Mouse (Mus musculus) cerebellum, adult 11 months (tissue): Measurements from ENCODE around the gene Olfr1211.

ENCODE experiments used
- DNase-seq: peaks from one replicate; pipeline ENCODE4 v3.0.0; 2022

Gene Olfr1211

DNA sequence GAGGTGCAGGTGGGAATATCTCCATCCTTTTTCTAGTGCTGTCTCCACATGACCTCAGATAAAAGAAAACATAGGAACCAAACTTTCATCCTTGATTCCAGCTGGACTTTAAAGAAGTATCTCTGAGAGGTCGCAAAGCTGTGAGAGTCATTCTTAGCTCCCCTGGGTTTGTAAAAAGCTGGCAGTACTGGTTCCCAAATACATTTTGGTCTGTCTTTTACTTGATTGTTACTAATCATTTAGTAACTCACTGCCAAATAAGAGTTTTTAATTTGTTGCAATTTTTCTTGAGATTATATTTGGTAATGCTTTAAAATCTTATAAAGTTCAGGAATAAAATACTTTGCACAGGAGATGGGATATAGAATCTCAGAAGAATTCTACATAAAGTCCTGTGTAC lies at the start of gene Olfr1211:
Olfr1211 (minus strand) TSS at position 101 of the 400 bp plus-strand sequence.
- no peak for DNase-seq

DNA sequence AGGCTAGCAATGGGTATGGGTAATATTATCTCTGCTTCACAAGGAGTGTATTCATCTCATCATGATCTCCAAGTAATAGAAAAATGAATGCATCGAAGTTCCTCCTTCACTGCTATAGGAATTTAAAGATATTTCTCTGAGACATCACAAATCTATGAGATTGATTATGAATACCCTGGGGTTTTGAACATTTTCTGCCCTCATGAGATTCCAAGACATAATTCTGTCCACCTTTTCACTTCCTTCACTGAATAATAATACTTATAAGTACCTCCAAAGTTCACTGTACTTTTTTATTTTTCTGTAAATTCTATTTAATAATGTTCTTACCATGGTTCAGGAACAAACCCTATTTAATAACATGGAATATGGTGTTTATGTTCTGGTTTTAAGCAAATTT lies 42.3 kb upstream of the Olfr1211 start, which contains the start of gene Gm13762:
Gm13762 (minus strand) TSS at position 101 of the 400 bp plus-strand sequence.
- DNase-seq: no peak

DNA sequence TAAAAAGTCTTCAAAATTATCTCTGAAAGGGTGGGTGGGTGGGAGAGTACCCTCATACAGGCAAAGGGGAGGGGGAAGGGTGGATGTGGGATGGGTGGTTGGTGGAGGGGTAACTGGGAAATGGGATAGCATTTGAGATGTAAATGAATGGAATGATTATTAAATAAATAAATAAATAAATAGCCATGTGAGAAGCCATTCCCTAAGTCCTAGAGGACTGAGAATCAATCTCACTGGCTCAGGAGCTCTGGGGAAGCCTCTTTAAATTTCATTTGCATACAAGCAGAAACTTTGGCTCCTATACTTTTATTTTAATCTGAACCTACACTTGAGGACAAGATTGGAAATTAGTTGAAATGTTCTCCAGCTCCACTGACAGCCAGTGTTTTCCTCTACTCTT lies 15.8 kb upstream of the Olfr1211 start, which contains the start of gene Olfr1212:
Olfr1212 (plus strand) TSS at position 301 of the 400 bp plus-strand sequence.
- no peak for DNase-seq

DNA sequence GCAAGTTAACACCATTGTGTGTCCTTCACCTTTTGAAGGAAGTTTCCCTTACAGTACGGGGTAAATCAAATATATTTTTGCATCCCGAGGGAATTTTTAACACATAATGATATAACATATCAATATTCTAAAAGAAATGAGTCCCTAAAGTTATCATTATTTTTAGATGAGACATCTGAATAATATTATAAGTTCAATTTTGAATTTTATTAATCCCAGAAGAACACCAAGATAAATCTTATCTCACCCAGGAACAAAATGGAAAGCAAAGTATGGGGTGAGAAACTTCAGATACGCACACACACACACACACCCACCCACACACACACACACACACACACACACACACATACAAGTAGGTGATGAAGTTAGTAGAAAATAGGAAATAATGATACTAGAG lies 22.9 kb downstream of the Olfr1211 start, which contains the start of gene Olfr1209:
Olfr1209 (minus strand) TSS at position 101 of the 400 bp plus-strand sequence.
- no peak for DNase-seq

DNA sequence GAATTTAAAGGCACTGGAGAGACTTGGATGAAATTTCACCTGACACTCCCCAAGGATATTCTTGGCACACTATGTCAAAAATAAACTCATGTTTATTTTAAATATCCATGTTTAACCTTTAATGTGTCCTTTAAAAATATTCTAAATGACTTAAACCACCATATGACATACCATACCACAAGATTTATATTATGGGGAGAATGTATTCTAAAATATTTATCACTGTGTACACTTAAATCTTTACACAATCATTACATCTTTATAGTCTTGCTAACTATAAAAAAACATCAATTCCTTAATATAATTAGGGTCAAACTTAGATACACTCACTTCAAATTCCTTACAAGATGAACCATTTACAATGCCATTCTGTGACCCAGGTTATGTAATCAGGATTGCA lies 35.7 kb downstream of the Olfr1211 start, which contains the start of gene Olfr1208:
Olfr1208 (minus strand) TSS at position 101 of the 400 bp plus-strand sequence.
- no peak for DNase-seq
